Mouse (Mus musculus): ENCODE results near the gene Tspear.
"Not testable (repeated sequence)": the region's sequence is repeated elsewhere in the genome, so short reads cannot be mapped to it uniquely, and the experiment has no call there.

Tspear gene

DNA sequence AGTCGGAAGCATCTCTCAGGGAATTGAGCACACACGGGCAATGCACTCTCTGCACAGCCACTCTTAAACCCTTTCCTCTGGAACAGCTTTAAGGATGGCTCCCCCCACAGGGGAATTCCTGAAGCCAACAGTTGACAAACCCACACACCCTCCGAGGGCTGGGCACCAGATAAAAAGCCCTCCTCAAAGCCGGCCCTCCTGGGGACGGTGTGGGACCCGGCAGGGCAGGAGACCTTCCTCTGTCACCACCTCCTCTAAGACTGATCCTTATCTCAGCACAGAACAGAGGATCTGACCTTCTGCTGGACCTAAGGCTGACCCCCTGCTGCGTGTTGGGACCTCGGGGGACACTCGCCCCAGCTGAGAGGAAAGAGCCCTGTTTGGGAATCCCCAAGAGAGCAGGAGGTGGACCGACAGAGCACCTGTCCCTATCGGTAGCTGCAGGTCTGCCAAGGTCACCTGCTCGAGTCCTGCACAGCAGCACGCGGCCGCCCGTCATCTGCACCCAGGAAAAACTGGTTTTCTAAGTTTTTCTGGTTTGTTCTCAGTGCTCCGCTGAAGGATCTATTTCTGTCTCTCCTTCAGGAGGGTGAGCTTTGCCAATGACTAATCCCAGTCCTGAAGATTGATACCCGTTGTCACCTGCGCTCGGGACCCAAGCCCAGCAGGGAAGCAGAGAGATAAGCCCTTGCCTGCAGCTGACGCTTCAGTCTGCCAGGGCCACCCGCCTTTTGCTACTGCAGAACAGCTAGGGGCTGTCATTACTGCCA lies at the start of gene Tspear:
Tspear (plus strand) TSS at position 675 of the 770 bp plus-strand sequence.
- DNase-seq (ENCODE audit: low spot score): no peak

DNA sequence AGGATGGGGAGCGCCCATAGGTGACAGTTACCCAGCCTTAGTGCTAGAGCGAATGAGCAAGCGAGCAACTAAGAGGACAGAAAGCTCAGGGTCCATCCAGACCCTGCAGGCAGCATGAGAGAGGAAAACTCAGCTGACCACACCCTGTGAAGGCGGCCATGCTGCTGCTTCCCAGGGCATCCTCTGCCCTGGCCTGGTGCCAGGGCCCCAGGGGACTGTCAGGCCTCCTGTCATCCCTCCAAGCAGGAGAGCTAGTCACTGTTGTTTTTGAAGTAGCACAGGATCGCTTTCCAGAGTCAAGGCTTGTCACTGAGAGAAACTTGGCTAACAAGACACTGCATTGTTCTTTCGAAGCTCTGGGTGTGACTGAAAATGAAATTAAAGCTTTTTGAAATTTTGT lies 47.4 kb upstream of the Tspear start:
- DNase-seq (ENCODE audit: low spot score): no peak

DNA sequence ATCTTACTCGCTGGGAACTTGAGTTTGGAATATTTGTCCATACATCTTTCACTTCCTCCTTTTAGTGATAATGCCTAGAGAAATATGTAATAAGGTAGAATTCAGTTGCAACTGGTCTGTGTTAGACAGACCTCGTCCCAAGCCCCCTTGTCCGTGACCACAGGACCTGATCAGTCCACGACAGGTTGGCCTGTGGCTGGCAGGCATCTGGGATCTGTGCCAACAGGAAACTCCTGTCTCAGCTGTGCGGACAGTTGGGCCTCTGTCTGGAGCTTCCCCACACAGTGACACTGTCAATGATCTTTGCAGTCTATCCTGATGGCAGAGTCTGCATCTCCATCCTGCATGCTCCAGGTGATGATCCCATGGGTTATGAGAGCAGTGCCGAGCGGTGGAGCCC lies 43.2 kb upstream of the Tspear start:
- DNase-seq (ENCODE audit: low spot score): no peak

DNA sequence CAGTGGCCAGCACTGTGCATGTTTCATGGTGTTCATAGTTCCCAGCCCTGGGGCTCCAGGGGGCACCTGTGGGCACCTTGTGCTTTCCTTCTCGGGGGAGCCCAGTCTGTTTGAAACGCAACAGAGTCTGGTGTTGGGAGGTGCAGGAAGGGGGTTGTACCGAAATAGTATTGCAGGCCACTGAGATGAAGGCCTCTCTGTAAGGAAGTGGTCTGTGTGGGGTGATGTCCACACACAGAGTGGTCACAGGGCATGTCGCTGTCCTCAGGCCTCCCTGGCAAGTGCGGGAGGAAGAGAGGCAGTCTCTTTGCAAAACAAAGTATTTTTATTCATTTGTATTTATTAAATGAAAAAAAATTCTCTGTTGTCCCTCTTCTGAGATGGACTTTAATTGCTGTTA lies 40.8 kb upstream of the Tspear start:
- DNase-seq (ENCODE audit: low spot score): no peak

DNA sequence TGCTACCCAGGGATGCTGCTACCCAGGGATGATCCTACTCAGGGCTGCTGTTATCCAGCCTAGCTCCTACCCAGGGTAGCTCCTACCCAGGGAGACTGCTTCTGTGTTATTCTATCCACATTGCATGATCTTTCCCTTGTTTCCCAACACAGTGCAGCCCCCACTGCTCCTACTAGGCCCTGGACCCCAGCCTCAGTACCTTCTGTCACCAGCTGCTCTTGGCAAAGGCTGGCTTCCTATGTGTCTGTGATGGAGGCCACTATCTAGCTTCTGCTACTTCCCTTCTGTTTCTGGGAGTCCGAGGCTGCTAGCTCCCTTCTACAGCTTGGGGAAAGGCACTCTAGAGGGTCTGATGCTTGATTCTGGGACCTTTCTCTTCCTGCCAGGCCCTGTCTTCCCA lies 38.9 kb upstream of the Tspear start:
- no peak for DNase-seq (ENCODE audit: low spot score)

DNA sequence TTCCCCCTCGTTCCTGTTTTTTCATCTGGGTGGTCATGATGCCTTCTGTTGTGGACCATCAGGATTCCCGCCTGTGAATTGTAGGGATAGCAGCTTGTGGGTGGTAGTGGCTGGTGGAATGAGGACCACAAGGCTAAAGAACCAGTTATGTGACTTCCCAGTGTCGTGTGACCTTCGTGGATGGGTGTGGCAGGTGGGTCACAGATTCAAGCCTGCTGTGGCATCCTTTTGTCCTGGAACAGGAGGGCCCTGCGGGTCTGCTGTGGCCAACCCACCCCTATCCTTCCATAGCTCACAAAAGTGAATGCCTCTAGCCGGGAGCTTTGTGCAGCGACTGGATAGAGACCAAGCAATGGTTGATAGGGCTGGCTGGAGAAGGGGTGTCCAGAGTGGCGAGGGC lies 38.5 kb upstream of the Tspear start:
- no peak for DNase-seq (ENCODE audit: low spot score)

DNA sequence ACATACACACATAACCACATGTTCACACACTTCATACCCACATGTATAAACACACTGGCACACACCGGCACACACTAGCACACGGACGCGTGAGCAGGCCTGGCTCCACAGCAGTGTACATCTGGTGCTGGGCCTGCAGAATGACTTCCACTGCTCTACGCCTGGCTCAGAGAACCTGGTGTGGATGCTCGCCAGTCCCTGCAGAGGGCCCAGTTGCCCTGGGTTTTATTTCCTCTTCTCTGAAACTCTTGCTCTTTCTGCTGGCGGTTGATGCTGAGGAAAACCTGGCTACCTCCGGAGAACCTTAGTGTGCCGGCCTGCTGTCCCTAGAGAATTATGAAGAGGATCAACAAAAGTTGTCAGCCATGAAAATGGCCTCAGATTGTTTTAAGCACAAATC lies 34.3 kb upstream of the Tspear start:
- no peak for DNase-seq (ENCODE audit: low spot score)

DNA sequence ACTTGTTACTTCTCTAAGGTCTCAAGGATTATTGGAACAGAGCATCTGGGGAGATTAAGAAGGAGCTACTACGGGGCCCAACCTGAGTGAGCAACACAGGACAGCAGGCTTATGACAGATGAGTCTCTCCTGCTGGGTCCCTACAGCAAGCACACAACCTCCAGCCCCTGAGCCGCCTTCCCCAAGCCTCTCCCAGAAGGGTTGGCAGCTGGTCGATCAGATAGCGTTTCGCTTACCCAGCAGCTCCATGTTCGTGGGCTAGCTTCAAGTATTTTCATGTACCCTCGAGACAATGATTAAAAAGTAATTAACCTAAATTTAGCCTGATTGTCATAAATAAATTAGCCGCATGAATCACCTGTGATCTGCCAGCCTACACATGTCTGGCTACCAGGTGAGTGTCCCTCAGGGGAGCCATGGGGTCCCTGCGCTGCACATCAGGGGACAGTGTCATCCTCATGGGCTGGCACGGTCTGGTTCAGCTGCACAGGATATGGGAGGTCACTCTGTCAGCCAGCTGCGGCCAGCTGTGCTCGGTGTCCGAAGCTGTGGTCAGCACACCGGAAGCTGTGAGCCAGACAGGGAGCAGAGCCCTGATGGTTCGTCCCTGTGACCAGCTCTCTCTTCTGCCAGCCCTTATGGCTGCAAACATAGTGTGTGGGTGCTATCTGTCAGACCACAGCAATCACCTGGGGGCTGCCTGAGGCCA lies 27.9 kb upstream of the Tspear start:
- DNase-seq (ENCODE audit: low spot score): no peak

DNA sequence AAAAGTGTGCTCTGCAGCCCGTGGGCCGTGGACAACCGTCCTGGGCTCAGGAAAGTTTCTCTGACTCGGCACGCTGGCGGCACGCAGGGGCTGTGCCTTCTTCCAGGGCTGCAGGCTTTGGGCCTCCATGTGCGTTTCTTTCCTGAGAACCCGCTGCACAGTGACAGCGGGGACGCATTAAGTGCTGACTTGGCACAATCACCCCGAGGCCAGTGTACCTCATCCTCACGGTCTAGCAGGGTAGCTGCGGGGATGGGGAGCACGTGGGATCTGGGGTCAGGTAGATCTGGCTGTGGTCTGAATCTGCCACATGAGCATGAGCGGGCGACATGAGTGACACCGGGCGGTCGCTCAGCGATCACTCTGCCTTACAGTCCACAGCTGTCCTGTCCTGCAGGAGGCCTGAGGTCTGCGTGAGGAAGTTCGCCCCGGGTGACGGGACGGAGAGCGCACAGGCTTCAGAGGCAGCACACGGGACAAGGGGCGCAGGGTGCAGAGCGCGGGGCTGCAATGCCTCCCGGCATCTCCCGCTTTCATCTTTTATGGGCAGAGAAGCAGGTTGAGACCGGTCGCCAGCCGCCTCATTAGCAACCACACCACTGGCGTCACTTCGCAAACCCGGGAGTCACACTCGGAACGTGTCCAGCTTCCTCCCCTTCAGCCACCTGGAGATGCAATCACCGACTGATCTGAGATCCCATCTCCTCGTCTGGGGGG lies 22.3 kb upstream of the Tspear start:
- no peak for DNase-seq (ENCODE audit: low spot score)

DNA sequence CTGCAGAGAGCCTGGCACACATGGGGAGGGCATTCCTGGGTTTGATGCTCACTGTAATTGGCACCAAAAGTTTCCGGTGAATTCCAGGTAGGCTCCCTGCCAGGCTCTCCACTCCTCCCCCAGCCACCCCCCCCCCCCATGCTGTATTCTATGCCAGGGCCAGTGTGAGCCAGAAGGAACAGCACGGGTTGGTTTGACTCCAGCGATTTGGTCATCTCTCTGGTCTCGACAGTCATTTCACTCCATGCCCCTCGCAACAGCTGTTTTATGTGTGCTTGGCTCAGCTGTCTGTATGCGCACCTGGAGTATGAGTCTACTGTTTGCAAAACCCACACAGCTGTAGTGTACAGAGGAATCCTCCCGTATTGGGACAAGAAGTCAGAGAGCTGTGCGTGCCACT lies 20.0 kb upstream of the Tspear start:
- no peak for DNase-seq (ENCODE audit: low spot score)

DNA sequence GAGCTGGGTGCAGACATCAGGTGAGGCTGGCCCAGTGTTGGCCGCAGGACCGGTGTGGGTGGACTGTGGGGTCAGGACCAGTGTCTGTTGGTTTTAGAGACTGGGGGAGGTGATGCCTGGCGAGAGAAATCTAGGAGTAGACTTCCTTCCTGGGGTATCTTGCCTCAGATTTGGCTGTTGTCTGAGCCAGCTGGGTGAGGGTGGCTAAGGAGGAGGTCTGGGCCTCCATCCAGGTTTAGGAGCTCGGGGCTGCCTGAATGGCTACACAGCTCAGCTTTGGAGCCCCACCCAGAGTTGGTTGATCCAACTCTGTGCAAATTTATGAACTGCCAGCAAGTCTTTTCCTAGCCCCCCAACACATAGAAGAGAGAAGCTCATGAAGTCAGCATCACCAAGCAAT lies 19.0 kb upstream of the Tspear start:
- no peak for DNase-seq (ENCODE audit: low spot score)

DNA sequence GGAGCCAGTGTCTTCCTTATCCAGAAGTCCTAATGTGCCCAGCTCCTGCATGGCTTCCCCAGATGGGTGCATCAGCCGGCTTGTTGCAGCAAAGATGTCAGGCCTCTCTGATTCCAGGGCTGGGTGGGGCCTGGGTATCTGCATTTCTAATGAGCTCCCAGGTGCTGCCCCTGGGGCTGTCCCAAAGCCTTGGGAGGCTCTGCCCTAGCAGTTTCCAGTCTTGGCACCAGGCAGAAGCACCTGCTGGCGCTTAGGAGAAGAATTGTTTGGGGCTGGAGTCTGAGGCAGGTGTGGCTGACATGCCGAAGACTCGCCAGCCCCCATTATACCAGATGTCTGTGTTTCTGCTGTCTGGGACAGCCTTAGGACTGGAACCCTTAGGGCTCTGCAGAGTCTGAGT lies 15.7 kb upstream of the Tspear start:
- DNase-seq (ENCODE audit: low spot score): no peak

DNA sequence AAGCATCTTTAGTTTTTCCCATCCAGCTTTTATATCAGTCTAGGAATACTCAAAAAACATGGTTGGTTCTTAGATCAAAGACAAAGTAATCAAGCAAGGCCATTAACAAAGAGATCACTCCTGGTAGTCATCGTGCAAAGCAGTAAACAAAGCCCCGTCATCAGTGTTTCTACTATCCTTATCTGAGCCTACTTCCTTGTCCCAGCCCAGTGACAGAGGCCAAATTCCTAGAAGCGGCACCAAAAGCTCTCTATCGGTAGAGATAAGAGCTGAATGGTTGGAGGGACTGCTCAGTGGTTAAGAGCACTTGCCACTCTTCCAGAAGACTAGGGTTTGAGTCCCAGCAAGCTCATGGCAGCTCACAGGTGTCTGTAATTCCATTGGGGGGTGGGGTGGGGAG lies 14.8 kb upstream of the Tspear start:
- no peak for DNase-seq (ENCODE audit: low spot score)

DNA sequence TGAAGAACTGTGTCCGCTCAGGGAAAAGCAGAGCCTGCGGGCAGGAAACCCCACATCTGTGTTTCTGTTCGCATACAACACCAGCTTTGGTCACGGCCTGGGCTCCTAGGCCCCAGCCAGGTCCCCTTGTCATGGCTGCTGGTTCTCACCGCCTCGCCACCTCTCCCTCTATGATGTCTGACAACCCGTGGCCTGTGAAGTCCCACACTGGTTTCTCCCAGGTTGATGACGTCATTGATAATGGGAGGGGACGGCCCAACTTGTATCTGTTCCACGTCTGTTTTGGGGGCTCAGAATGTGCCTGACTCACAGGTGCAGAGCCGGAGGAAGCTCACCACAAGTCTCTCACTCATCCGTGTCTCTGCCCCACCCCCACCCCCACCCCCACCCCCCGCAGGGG lies 12.6 kb upstream of the Tspear start:
- DNase-seq (ENCODE audit: low spot score): no peak

DNA sequence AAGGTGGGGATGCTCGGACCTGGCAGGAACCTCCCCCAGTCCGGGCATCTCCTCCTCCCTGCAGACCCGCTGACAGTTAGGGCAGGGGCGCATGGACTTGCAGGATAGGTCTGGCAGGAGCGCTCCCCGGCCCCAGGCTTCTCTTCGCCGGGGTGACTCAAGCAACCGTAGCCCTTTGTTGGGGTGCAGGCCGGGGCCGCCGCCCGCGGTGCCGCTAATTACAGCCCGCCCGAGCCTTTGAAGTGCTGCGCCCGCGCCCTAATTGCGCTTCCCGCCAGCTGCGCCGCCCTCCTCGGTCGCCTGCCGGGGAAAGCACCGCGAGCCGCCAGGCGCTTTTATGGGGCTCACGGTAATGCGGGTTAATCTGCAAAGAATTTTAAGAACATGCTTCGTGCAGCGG lies 8.8 kb upstream of the Tspear start:
- no peak for DNase-seq (ENCODE audit: low spot score)

DNA sequence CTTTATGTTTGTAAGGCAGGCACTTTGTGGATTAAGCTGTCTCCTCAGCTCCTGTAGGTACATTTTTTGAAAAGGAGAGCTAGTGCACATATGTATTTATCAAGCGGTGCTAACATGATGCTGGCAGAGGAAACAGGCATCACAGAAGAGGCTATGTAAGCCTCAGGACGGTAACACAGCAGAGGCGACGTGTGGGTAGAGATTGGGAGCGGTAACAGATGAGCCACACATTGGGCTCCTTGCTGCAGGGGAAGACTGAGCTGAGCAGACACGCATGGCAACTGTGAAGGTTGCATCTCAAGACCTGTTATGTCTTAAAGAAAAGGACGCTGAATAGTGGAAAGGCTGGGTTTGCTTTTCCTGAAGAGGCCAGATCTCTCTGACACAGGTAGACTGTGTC lies 3.4 kb upstream of the Tspear start:
- no peak for DNase-seq (ENCODE audit: low spot score)

DNA sequence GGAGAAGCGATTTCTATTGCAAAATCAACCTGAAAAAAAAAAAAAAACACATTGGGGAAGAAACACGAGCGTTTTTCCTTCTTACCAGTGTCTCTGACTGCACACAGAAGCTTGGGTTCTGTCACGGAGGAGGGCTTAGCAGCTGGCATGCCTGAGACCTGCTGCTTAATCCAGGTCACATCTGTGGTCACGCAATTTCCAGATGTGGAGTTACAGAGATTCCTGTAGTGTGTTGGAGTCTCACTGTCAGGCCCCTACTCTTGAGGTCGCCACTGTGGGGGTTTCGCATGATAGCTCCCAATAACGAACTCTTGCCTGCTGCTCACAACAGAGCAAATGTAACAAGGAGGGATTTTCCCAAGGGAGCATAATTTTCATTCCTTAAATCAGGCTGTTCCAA lies 2.2 kb upstream of the Tspear start:
- no peak for DNase-seq (ENCODE audit: low spot score)

DNA sequence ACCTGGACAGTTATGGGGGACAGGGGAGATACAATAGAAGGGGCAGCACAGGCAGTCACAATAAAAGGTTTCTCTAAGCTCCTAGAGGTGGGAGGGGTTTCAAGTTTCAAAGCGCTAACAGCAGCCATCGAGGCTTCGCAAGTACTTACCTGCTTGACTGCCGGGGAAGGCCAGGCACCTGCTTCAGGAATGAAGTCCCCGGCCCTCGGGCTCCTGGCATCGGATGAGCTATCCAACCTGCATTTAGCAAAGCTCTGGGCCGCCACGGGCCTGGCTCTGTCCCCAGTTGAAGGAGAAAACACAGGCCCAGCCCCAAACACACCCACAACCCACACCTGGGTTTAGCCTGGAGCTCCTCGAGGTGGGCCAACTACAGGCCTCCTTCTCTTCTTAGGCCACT lies 652 bp downstream of the Tspear start:
- DNase-seq (ENCODE audit: low spot score): no peak

DNA sequence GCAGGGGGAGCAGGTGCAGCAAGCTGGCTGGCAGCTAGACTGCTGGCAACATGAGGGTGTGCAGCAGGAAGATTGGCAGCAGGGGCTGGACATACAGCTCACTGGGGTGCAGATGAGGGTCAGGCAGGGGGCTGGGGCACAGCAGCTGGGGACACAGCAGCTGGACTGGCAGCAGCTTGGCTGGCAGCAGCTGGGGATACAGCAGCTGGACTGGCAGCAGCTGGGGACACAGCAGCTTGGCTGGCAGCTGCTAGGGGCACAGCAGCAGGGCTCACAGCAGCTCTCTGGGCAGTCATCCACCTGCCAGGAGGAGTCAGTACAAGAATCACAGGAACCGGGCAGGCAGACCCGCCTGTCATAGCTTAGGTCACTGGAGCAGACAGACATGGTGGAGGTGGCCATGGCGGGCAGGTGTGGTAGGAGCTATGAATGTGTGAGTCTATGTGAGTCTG lies 4.0 kb downstream of the Tspear start, which contains the start of gene Gm19402:
Gm19402 (minus strand) TSS at position 402 of the 452 bp plus-strand sequence.
- DNase-seq (ENCODE audit: low spot score): not testable (repeated sequence)

DNA sequence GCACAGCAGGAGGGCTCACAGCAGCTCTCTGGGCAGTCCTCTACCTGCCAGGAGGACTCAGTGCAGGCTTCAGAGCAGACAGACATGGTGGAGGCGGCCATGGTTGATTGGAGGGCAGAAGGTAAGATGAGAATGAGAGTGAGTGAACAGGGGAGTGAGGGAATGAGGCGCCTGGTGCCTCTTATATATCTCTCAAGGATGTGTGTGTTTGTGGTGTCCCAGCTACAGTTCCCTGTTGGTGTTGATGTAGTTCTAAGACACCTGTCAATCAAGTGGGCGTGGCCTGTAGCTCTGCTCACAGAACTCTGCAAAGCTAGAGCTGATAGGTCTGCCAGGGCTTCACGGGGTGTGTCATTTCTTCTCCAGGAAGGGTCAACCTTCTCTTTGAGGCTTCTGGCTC lies 10.8 kb downstream of the Tspear start, which contains the start of gene Gm9508:
Gm9508 (minus strand) TSS at position 101 of the 400 bp plus-strand sequence.
- no peak for DNase-seq (ENCODE audit: low spot score)

DNA sequence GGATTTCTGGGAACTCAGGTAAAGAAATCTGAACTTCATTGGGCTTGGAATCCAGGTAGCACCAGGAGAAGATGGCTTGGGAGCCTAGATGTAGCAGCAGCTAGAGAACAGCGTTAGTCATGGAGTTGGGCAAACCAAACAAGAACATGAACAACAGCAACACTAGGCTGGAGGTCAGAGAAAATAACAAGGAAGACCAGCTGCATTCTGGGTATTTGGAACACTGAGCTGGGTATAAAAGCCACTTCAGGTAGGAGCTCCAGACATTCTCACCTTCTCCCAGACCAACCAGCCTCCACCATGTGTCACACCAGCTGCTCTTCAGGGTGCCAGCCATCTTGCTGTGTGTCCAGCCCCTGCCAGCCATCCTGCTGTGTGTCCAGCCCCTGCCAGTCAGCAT lies 20.0 kb downstream of the Tspear start, which contains the start of gene Gm10272:
Gm10272 (plus strand) TSS at position 301 of the 400 bp plus-strand sequence.
- DNase-seq (ENCODE audit: low spot score): no peak

DNA sequence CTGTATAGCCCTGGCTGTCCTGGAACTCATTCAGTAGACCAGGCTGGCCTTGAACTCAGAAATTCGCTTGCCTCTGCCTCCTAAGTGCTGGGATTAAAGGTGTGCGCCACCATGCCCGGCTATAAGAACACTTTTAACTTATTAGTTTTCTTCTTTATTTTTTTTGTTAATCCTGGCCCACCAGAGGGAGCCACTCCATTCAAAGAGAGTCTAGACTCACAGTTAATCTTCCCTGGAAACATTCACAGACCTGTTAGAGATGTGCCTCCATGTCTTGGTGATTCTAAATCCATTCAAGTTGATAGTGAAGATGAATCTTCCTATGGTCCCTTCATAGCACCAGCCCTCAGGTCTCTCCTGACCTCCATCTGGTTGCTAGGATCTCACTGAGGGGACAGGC lies 23.5 kb downstream of the Tspear start:
- DNase-seq (ENCODE audit: low spot score): no peak

DNA sequence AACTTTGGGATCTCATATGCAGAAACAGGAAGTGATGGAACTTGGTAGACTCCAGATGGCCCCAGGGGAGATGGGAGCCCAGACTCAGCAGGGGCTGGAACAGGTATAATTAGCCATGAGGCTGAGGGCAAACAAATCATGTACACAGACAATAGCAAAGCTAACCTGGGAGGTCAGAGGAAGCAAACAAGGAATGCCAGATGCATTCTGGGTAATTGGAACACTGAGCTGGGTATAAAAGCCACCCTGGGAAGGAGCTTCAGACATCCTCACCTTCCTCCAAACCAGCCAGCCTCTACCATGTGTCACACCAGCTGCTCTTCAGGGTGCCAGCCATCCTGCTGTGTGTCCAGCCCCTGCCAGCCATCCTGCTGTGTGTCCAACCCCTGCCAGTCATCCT lies 24.8 kb downstream of the Tspear start, which contains the start of gene Gm10024:
Gm10024 (plus strand) TSS at position 301 of the 400 bp plus-strand sequence.
- DNase-seq (ENCODE audit: low spot score): not testable (repeated sequence)
